Mouse (Mus musculus) heart, postnatal 10 days (tissue): Measurements from ENCODE around the gene Zbtb1. TPM values are rescaled to one million over a fixed set of nuclear protein-coding genes. Genes with fewer than 3 reads are reported as not detected.

Experiments used
- DNase-seq, 2 experiments: peaks; one replicate each; pipeline ENCODE4 v3.0.0; 2021
- intact Hi-C: fragments of 180-260 bp; cut with DNase I; formaldehyde crosslinking; loops from one replicate; pipeline ENCODE4 v1.15.1; 2025
- total RNA-seq, 2 experiments: library from RNA; stranded (reverse); gene quantifications; 2 replicates each; pipeline ENCODE4 v1.2.3; 2021

Zbtb1 gene
- total RNA-seq: 1 to 10 TPM; 5.8 to 6.7 TPM

DNA sequence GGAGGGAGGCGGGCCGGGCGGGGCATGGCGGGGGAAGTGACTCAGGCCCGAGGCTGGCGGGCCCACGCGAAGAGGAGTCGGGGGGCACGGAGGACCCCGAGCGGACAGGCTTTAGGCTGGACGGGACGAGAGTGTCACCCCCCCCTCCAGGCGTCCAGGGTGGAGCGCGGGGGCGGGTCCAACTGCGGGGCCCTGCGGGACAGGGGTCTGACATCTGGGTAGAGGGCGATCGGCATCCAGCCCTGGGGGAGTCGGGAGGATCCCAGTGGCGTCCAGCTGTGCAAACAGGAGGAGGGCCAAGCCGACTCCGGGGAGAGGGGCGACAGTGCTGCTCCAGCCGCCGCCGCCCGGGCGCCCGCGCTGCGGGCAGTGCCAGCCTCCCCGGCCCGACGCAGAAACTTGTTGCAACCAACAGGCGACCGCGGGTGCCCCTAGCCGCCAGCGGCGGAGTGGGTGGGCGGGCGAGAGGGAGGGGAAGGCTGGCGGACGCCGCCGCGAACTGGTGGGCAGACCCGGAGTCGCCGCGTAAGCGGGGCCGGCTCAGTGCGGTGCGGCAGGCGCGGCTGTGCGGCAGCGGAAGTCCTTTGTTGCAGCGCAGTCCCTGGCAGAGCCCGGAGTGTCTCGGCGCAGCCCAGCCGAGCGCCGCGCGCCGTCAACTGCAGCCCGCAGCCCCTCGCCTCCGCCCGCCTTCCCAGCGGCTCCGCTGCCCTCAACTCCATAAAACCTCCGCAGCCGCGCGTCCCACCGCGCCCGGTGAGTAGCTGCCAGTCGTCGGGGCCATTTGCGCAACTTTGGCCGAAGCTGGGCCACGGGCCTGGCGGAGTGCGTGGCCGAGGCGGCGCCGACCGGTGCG lies at the start of gene Zbtb1:
TSS of gene Zbtb1 (plus strand) at position 289 of the 853 bp plus-strand sequence.
- intact Hi-C loops: loop anchor here (2.0 kb wide), 1 partner anchor 33 kb away; no protein-coding TSS in a partner anchor
- DNase-seq: peak; percentile 89

DNA sequence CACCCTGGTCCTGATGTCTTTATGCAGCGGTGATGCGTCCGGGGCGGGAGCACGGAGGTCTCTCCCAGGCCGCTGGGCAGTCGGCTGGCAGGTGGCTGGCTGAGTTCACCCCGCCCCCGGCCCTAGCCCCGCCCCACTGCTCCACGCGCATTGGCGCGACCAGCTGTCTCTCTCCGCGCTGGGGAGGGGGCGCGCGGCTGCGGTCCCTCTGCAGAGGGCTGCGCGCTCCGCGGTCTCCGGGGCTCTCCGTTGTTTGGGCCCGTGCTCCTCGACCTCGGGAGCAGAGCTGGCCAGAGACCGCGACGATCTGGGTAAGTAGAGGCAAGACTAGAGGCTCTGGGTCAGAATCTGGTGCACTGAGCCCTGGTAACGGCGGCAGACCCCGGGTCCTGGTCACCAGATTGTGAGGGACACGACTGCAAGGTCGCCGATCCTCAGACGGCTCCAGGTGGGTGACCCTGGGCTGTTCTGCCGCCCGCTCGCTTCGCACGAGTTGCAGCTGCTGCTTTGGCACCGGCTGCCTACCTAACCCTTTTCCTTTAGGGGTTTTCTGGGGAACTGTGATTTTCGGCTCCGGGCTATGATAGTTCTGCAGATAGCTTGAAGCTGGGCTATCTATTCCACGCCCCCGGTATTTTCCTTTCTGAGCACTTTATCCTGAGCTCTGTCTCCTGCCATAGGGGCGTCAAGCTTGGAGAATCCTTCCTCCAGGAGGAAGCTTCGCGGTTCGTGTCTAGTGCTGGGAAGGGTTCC lies 45.2 kb upstream of the Zbtb1 start, which contains the start of gene Akap5:
TSS of gene Akap5 (plus strand) at position 213 of the 753 bp plus-strand sequence.
- DNase-seq: peak; percentile 59 to 66
- intact Hi-C loops: no loop called here

DNA sequence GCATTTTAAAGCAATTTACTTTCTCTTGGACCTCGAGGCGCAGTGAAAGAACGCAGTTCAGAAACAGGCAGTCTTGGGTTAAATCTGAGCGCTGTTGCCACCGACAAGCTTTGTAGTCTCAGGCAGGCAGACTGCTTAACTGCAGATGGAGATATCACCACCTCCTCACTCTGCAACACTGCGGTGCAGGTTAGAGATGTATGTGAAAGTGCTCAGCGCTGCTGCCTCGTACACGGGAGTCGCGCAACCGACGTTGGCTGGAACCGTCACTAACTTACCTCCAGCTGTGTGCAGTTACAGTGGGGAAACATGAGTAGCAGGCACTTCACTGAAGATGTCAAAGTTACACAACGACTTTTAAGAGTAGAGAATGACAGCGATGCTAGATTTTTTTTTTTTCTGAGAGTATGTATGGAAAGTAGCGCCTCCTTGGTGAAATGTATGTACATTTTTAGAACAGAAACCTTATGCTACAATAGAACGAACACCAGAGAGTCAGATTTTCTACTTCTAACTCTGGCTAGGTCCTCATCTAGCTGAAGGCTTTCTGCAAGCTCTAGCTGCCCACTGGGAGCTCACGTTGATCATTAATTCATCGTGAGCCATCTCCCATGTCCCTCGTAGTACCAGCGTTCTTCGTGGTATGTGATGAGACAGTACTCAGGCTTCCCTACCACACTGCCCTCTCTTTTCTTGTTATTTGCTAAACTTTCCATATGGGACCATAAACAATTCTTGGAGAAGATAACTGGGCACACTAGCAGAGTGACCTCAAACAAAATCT lies 43.4 kb upstream of the Zbtb1 start:
- intact Hi-C loops: no loop called here
- no peak for DNase-seq

GRCm38 (mm10) chr12:76328567-76329354 lies 41.3 kb upstream of the Zbtb1 start:
- intact Hi-C loops: no loop called here
- no peak for DNase-seq

DNA sequence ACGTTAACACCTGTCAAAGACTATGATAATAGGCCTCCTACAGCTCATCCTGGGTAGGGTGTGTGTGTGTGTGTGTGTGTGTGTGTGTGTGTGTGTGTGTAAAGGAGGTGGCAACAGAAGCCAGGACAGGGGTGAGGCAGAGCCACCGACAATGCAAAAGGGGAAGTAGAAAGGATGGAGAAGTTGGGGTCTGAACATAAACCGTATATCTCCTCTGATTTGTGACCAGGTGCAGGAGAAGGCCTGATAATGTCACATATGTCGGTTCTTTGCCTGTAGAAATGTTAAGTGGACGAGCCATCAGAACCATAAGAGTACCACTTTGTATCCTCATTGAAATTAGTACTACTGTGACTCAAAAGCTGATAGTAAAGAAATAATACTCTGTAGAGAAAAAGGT lies 36.4 kb upstream of the Zbtb1 start:
- no peak for DNase-seq
- intact Hi-C loops: no loop called here

DNA sequence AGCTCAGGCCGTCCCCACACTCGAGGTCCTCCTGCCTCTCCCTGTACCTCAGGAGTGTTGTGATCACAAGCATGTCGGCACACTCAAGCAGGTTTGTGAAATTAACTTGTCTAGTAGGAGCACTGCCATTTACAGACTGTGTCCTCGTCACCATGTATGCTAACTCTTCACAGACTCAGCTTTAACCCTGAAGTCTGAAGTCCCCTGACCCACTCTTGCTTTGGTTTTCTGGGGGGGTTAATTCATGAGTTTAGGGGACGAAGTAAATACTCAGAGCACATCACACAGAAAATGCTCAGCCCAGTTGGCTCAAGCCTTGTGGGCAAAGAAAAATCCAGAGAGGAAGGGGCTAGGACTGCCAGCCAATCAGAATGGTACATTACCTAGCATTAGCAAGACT lies 34.4 kb upstream of the Zbtb1 start:
- no peak for DNase-seq
- intact Hi-C loops: no loop called here

- peak; percentile 13 to 21 for DNase-seq
- intact Hi-C loops: no loop called here
Observed at GRCm38 (mm10) chr12:76336111-76336965, 33.7 kb upstream of the Zbtb1 start.

DNA sequence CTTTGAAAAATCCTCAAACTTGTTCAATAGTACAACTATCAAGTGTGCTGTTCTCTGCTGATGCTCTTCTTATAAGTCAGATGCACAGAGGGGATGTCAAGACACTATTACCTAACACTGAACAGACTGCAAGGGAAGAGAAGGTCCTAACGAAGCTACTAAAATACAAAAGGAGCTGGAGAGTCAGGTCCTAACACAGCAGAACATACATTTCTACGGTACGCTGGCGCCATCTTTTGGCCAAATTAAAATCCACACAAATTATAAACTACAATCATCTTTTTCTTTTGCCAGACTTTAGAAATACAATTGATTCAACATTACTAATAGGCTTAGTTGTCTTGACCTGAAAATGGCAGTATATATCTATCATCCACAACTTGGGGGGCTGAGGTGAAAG lies 29.0 kb upstream of the Zbtb1 start:
- intact Hi-C loops: loop anchor here (1.0 to 5.0 kb wide), 4 partner anchors 48 to 256 kb away; no protein-coding TSS in a partner anchor
- peak; percentile 68 to 83 for DNase-seq

- peak; percentile 32 to 33 for DNase-seq
- intact Hi-C loops: loop anchor here (1.0 kb wide), 1 partner anchor 126 kb away; no protein-coding TSS in a partner anchor
Observed at GRCm38 (mm10) chr12:76345759-76346455, 24.2 kb upstream of the Zbtb1 start.

- no peak for DNase-seq
- intact Hi-C loops: loop anchor here (5.0 kb wide), 1 partner anchor 562 kb away; no protein-coding TSS in a partner anchor
Observed at GRCm38 (mm10) chr12:76349680-76350220, 20.3 kb upstream of the Zbtb1 start.

GRCm38 (mm10) chr12:76360868-76361267 lies 9.2 kb upstream of the Zbtb1 start:
- DNase-seq: no peak
- intact Hi-C loops: no loop called here

DNA sequence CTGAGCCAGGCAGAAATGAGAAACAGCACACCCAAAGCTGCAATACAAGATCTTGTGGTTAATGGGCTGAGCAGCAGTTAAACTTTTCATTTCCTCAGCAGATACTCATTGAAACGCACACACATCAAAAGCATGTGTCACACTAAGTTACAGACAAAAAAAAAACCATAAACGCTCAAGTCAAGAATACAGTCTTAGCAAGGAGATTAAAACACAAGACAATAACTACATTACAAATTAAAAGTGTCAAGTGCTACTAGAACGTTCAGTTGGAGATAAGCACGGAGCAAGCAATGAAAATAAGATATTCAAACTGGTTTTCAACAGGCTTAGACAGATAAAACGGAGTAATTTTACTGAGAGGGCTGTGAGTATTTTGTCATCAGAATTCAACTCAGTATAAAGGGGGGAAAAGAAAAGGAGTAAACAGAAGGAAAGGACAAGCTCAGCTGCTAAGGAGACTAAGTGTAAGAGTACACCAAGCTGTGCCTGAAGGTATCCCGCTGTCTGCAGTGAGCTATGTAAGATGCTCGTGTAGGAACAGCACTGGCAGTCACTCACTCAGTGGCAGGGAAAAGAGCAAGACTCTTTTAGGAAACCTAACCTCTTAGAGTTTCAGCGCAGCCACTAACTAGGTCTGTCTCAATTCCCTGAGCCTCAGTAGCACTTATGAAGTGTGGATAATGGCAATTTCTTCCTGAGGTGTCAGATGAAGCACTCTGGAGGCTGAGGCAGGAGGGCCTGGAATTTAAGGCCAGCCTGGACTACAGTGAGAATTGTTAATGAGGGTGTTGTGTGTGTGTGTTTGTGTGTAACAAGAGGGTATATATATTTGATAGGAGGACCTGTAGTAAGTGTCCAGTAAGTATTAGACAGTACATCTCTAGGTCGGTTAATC lies 8.4 kb upstream of the Zbtb1 start:
- no peak for DNase-seq
- intact Hi-C loops: no loop called here

DNA sequence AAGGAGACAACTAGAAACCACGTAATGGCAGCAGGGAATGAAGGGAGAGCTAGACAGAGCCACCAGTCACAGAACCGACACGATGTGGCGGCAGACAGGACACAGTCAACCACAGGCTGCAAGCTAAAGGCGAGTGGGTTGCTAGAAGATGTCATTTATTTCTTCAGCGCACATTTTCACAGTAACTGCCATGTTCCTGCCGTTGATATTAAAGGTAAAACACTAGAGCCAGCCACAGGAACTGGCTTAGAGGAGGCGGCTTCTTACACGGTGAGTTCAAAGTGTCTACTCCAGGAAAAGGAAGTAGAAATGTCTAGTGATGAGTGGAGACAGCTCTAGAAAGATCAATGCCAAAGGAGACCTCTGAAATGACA lies 7.8 kb upstream of the Zbtb1 start:
- no peak for DNase-seq
- intact Hi-C loops: no loop called here

DNA sequence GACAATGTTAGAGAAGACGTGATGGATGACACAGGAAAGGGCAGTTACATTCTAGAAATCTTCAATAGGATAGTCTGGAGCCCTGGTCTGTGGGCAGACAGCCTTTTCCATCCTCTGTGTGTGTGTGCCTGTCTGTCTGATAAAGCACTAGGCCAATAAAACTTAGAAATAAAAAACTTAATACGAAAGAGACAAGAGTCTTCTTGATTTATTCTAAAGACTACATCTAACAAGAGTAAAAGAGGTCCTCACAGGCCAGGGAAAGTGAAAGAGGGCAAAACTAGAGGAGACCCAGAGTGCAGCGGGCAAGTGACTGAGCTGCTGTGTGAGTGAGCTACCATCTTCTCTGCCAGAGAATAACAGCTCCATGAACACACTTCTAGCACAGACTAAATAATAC lies 3.8 kb upstream of the Zbtb1 start:
- DNase-seq: no peak
- intact Hi-C loops: no loop called here

DNA sequence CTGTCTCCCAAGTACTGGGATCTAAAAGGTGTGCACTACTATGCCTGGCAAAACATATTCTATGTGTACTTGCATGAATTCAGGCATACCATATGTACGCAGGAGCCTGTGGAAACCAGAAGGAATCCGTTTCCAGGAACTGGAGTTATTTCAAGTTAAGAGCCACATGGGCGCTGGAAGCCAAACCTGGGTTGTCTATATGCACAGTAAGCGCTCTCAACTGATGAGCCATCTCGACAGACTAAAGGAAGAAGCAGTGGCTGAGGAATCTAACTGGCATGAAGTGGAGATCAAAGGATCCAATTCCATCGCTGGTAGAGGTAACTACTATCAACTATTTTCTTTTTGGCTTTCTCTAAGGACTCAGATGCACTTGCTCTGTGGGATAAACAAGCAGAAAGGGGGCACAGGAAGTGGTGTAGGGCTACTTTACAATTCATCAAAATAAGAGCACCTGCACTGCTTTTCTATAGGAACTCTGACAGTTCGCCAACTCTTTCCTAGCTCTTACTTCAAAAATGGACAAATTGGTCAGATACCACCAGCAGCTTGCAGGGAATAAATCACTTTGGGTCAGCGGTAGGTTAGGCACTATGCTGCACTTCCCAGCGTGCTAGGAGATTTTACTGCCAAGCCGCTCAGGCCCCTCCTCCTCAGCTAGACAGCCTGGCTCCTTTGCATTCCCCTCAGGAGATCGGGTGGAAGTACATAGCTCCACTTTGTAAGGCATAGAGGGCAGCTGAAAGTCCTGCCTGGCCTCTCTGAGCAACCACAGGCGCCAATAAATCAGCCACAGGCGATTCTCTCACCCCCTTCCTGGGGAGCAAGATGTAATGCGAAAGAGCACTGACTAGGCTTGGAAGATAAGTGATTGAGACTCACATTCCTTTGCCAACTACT lies 2.7 kb upstream of the Zbtb1 start:
- DNase-seq: peak; percentile 30 to 33
- intact Hi-C loops: no loop called here

- intact Hi-C loops: no loop called here
- peak in 1 of 2 experiments; percentile 19 for DNase-seq
Observed at GRCm38 (mm10) chr12:76368201-76368789, 1.8 kb upstream of the Zbtb1 start.
